Mouse (Mus musculus): ENCODE results near the gene Pbx4. TPM values are rescaled to one million over a fixed set of nuclear protein-coding genes. Genes with fewer than 3 reads are reported as not detected.

The Pbx4 gene
- polyA plus RNA-seq (2014; fragmentation: Illumina TruSeq; extraction: RNeasy Lipid Tissue Mini Kit (QIAGEN cat#74804); ENCODE audit: low read depth, low replicate concordance): 6.2 TPM

GRCm38 (mm10) chr8:69832298-69832853 is at the start of gene Pbx4:
Pbx4 (plus strand) TSS chr8:69832491.

GRCm38 (mm10) chr8:69790773-69791367 is 41.4 kb upstream of the Pbx4 start, which contains the start of the genes Atp13a1 and Zfp866:
Atp13a1 (plus strand) TSS chr8:69791163.
Zfp866 (minus strand) TSS chr8:69791178.

GRCm38 (mm10) chr8:69808094-69808863 is 24.0 kb upstream of the Pbx4 start, which contains the start of gene Gmip:
Gmip (plus strand) TSS chr8:69808679.

GRCm38 (mm10) chr8:69822386-69823191 is 9.7 kb upstream of the Pbx4 start, which contains the start of gene Lpar2:
Lpar2 (plus strand) TSS chr8:69822429.

GRCm38 (mm10) chr8:69887289-69888243 is 55.3 kb downstream of the Pbx4 start, which contains the start of gene Cilp2:
Cilp2 (minus strand) TSS chr8:69887687.

GRCm38 (mm10) chr8:69902163-69903062 is 70.1 kb downstream of the Pbx4 start, which contains the start of the genes Tssk6, Ndufa13 and Yjefn3:
Tssk6 (plus strand) TSS chr8:69902184.
Ndufa13 (minus strand) TSS chr8:69902558.
Yjefn3 (minus strand) TSS chr8:69902712.

Other genes with a start within 250 kb of the Pbx4 start
- gene Zfp868, start 206.9 kb upstream of the Pbx4 start, polyA plus RNA-seq (2014; fragmentation: Illumina TruSeq; extraction: RNeasy Lipid Tissue Mini Kit (QIAGEN cat#74804); ENCODE audit: low read depth, low replicate concordance): 9.9 TPM
- 3.6 TPM for gene Zfp964, start 178.0 kb upstream of the Pbx4 start, polyA plus RNA-seq (2014; fragmentation: Illumina TruSeq; extraction: RNeasy Lipid Tissue Mini Kit (QIAGEN cat#74804); ENCODE audit: low read depth, low replicate concordance)
- 29.1 TPM for gene Zfp869, start 121.8 kb upstream of the Pbx4 start, polyA plus RNA-seq (2014; fragmentation: Illumina TruSeq; extraction: RNeasy Lipid Tissue Mini Kit (QIAGEN cat#74804); ENCODE audit: low read depth, low replicate concordance)
- 5.3 TPM for gene Zfp963, start 82.5 kb upstream of the Pbx4 start, polyA plus RNA-seq (2014; fragmentation: Illumina TruSeq; extraction: RNeasy Lipid Tissue Mini Kit (QIAGEN cat#74804); ENCODE audit: low read depth, low replicate concordance)
- 0.65 TPM for gene Gm20422, start 57.6 kb upstream of the Pbx4 start, polyA plus RNA-seq (2014; fragmentation: Illumina TruSeq; extraction: RNeasy Lipid Tissue Mini Kit (QIAGEN cat#74804); ENCODE audit: low read depth, low replicate concordance)
- 22.3 TPM for gene Atp13a1, start 41.3 kb upstream of the Pbx4 start, polyA plus RNA-seq (2014; fragmentation: Illumina TruSeq; extraction: RNeasy Lipid Tissue Mini Kit (QIAGEN cat#74804); ENCODE audit: low read depth, low replicate concordance)
- 18.1 TPM for gene Zfp866, start 41.3 kb upstream of the Pbx4 start, polyA plus RNA-seq (2014; fragmentation: Illumina TruSeq; extraction: RNeasy Lipid Tissue Mini Kit (QIAGEN cat#74804); ENCODE audit: low read depth, low replicate concordance)
- gene Gmip, start 23.8 kb upstream of the Pbx4 start, polyA plus RNA-seq (2014; fragmentation: Illumina TruSeq; extraction: RNeasy Lipid Tissue Mini Kit (QIAGEN cat#74804); ENCODE audit: low read depth, low replicate concordance): 13.0 TPM
- gene Lpar2, start 10.1 kb upstream of the Pbx4 start, polyA plus RNA-seq (2014; fragmentation: Illumina TruSeq; extraction: RNeasy Lipid Tissue Mini Kit (QIAGEN cat#74804); ENCODE audit: low read depth, low replicate concordance): 1.9 TPM
- 0.38 TPM for gene Cilp2, start 55.2 kb downstream of the Pbx4 start, polyA plus RNA-seq (2014; fragmentation: Illumina TruSeq; extraction: RNeasy Lipid Tissue Mini Kit (QIAGEN cat#74804); ENCODE audit: low read depth, low replicate concordance)
- gene Tssk6, start 69.7 kb downstream of the Pbx4 start, polyA plus RNA-seq (2014; fragmentation: Illumina TruSeq; extraction: RNeasy Lipid Tissue Mini Kit (QIAGEN cat#74804); ENCODE audit: low read depth, low replicate concordance): 9.8 TPM
- gene Ndufa13, start 70.1 kb downstream of the Pbx4 start, polyA plus RNA-seq (2014; fragmentation: Illumina TruSeq; extraction: RNeasy Lipid Tissue Mini Kit (QIAGEN cat#74804); ENCODE audit: low read depth, low replicate concordance): 118 TPM
- gene Yjefn3, start 70.2 kb downstream of the Pbx4 start, polyA plus RNA-seq (2014; fragmentation: Illumina TruSeq; extraction: RNeasy Lipid Tissue Mini Kit (QIAGEN cat#74804); ENCODE audit: low read depth, low replicate concordance): 1.6 TPM
- 41.1 TPM for gene Gatad2a, start 163.9 kb downstream of the Pbx4 start, polyA plus RNA-seq (2014; fragmentation: Illumina TruSeq; extraction: RNeasy Lipid Tissue Mini Kit (QIAGEN cat#74804); ENCODE audit: low read depth, low replicate concordance)
- 33.6 TPM for gene Mau2, start 210.2 kb downstream of the Pbx4 start, polyA plus RNA-seq (2014; fragmentation: Illumina TruSeq; extraction: RNeasy Lipid Tissue Mini Kit (QIAGEN cat#74804); ENCODE audit: low read depth, low replicate concordance)
- gene Sugp1, start 210.3 kb downstream of the Pbx4 start, polyA plus RNA-seq (2014; fragmentation: Illumina TruSeq; extraction: RNeasy Lipid Tissue Mini Kit (QIAGEN cat#74804); ENCODE audit: low read depth, low replicate concordance): 23.3 TPM
- 0.68 TPM for gene Tm6sf2, start 240.4 kb downstream of the Pbx4 start, polyA plus RNA-seq (2014; fragmentation: Illumina TruSeq; extraction: RNeasy Lipid Tissue Mini Kit (QIAGEN cat#74804); ENCODE audit: low read depth, low replicate concordance)

All from adipose tissue, adult 10 weeks (tissue).